Mouse (Mus musculus) heart, embryonic 12.5 days (tissue): ENCODE data around the gene F12. TPM values are rescaled to one million over a fixed set of nuclear protein-coding genes. Genes with fewer than 3 reads are reported as not detected.

Experiments
- ATAC-seq: fragments of 200-750 bp; cut with Nextera tagmentation; 2 replicates; pipeline ENCODE4 v1.8.0; 2017; ENCODE audit warnings: moderate TSS enrichment, moderate library complexity; ENCODE audit not compliant: insufficient number of reproducible peaks, low FRiP score
- H3K27ac ChIP-seq: fragments of 300-500 bp; sonication (generic); 2 replicates; pipeline ENCODE4 v1.5.1; 2016; ENCODE audit warnings: mild to moderate bottlenecking, moderate library complexity; ENCODE audit not compliant: poor library complexity, severe bottlenecking
- H3K27me3 ChIP-seq: fragments of 300-500 bp; sonication (generic); replicated peaks from 2 replicates; pipeline ENCODE4 v1.6.1; 2016; ENCODE audit warnings: mild to moderate bottlenecking, moderate library complexity
- H3K36me3 ChIP-seq: fragments of 300-500 bp; sonication (generic); 2 replicates; pipeline ENCODE4 v1.6.1; 2016; ENCODE audit warnings: mild to moderate bottlenecking, moderate library complexity
- H3K4me1 ChIP-seq: fragments of 300-500 bp; sonication (generic); replicated peaks from 2 replicates; pipeline ENCODE4 v1.6.1; 2016; ENCODE audit warnings: mild to moderate bottlenecking
- H3K4me2 ChIP-seq: fragments of 300-500 bp; sonication (generic); 2 replicates; pipeline ENCODE4 v1.6.1; 2016; ENCODE audit warnings: mild to moderate bottlenecking, moderate library complexity
- H3K4me3 ChIP-seq: fragments of 300-500 bp; sonication (generic); 2 replicates; pipeline ENCODE4 v1.5.1; 2016; ENCODE audit warnings: mild to moderate bottlenecking
- H3K9ac ChIP-seq: fragments of 300-500 bp; sonication (generic); 2 replicates; pipeline ENCODE4 v1.6.1; 2016; ENCODE audit warnings: mild to moderate bottlenecking, moderate library complexity
- H3K9me3 ChIP-seq: fragments of 300-500 bp; sonication (generic); replicated peaks from 2 replicates; pipeline ENCODE4 v1.6.1; 2016; ENCODE audit warnings: mild to moderate bottlenecking, moderate library complexity
- WGBS: fragments of 180-500 bp; shearing (Covaris S2); methylation state at CpG from one replicate; pipeline ENCODE4 v1.1.7; 2016; 5-methylcytosine and 5-hydroxymethylcytosine counted together
- polyA plus RNA-seq: library from polyadenylated mRNA; unstranded; fragments of >200 nt; fragmentation: Nextera tagmentation; extraction: Ambion mirVana; gene quantifications from 2 replicates; pipeline ENCODE4 v1.2.1, GENCODE M21; 2016

F12 gene
- polyA plus RNA-seq, 1 experiment from 2014 or later, result 0.96 TPM

DNA sequence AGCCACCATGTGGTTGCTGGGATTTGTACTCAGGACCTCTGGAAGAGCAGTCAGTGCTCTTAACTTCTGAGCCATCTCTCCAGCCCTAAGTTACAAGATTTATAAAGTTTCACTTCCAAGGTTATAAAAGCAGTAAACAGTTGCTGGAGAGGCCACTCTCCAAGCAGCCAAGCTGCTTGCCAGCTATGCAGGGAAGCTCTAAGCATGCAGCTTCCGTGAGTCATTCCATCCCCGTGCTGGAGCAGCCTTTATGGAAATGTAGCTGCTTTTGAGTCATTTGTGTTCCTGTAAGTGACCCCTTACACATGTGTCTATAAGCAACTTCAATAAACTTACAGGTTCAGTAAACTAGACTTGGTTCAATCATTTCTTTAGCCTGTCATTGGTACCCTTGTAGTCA lies 4.0 kb upstream of the F12 start:
- WGBS, result 73% methylated on average over 2 of the region's 2 CpGs
- no peak overlapping the region for H3K4me2 ChIP-seq
- ATAC-seq, result no peak
- H3K9me3 ChIP-seq, result peaks cover 11% of the 10 kb centered on the region
- H3K4me1 ChIP-seq, result no peaks in the 10 kb centered on the region
- no peak overlapping the region for H3K27ac ChIP-seq
- H3K9ac ChIP-seq, result no peak overlapping the region
- H3K27me3 ChIP-seq, result peaks cover 21% of the 10 kb centered on the region
- no peaks in the 10 kb centered on the region for H3K36me3 ChIP-seq
- no peak overlapping the region for H3K4me3 ChIP-seq

DNA sequence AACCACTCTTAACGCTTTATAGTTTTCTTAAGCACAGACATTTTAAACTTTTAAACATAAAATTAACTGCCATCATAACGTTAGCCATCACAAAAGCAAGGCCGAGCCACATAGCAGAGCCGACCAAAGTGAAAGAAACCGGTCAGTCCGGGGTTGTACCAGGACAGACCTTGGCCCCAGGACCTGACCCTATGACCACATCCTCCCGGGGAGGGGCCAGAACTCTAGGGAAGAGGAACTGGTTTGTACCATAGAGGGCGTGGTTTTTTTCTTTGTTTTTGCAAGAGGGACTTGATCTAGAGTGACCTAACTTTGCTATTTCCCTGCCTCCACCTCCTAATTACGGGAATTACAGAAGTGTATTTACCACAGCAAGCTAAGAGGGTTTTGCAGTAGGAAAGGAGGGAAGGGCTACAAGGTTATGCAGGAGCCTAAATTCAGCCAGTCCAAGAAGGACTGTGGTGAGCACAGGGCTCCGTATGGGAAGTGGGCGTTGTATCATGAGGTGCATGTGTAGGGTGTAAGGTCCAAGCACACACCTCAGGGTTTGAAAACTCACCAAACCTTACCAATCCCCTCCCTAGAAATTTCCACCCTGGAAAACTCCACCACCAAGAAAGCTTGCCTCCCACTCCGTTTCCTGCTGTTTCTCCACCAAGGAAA lies 2.8 kb upstream of the F12 start:
- Histone ChIP-seq H3K4me2 (no peak overlapping the region), H3K9ac (no peak overlapping the region), H3K4me1 (no peaks in the 10 kb centered on the region), H3K36me3 (no peaks in the 10 kb centered on the region), H3K4me3 (no peak overlapping the region), H3K9me3 (peaks cover 10% of the 10 kb centered on the region), H3K27me3 (peaks cover 21% of the 10 kb centered on the region), H3K27ac (no peak overlapping the region)
- no peak for ATAC-seq
- WGBS, result 64% methylated on average over 12 of the region's 12 CpGs

DNA sequence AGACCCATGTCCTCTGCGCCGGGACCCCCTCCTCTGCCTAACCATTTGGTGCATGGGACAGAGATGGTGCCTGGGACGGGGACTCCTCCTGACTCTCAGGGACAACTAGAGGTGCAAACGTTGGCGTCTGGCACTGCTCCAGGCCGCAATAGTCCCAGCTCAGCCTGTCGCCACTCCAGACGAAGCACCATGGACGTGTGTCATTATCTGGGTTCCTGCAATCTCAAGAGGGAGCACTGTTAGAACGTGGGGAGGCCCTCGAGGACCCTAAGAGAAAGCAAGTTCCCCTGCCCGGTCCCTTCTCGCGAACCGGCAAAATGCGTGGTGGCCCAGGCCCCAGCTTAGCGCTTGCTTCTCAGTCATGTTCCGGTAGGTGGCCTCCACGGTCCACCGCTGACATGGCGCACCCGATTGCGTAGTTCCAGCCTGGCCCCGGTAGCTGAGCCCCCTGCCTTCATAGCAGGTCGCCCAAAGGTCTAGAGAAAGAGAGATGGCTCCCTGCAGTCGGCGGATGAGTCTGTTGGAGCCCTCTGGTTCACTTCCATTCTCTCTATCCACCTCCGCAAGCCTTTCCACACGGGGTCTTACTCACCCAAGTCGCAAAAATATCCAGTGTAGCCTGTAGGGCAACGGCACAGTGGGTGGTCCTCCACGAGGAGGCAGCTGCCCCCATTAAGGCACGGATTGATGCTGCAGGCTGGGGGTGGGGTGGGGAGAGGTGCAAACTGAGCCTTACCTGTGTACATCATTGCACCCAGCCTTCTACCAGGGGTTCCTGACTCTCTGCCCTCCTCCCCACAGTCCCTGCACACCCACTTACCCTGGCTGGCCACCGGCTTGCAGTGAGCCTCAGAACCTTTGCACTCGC lies 5.4 kb downstream of the F12 start:
- Histone ChIP-seq H3K4me1 (peaks cover 9% of the 10 kb centered on the region; the same call in 1 of the 2 replicates), H3K27me3 (peaks cover 70% of the 10 kb centered on the region), H3K4me2 (peak overlapping the region; percentile 38), H3K36me3 (no peaks in the 10 kb centered on the region), H3K4me3 (peak overlapping the region; percentile 10; the same call in 1 of the 2 replicates), H3K9me3 (no peaks in the 10 kb centered on the region), H3K9ac (peak overlapping the region; percentile 26; the same call in 1 of the 2 replicates), H3K27ac (no peak overlapping the region)
- ATAC-seq, result peak; percentile 39; the same call in 1 of the 2 replicates
- WGBS, result 10% methylated on average over 35 of the region's 35 CpGs

DNA sequence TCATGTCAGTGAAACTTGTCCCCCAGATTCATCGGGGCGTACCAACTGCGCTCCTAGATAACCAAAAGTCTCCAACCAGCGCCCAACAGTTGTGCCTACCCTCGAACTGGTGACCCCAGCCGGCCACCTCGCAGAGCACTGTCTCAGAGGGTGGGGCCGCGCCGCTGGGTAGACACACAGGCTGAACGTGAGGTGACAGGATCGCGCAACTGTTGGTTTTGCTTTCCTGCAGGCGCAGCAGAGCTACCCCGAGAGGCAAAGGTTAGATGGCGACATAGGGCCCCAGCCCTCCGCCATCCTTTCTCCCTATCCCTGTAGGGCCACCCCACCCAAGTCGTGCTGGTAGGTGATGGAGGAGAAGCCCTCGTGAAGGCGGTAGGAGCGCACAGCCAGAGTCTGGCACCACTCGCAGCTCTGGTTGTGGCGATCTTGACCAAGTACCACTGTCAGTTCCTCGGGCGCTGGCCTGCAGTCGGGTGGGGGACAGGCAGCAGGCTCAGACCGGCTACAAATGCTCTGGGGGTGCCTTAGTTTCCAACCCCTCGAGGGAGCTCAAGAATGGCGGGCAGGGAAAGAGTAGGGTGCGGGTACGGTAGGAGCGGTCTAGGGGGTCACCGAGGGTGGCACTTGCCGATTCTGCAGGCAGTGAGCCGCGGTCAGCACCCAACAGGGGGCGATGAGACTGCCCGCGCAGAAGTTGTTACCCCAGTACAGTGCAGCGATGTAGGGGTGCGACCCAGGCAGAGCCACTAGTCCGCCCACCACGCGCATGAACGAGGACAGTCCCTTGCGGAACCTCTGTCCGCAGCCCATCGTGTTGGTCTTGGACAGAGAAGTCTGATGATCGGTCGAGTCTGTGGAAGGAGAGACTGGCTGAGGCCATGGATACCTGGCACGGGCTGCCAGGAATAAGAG lies 6.3 kb downstream of the F12 start:
- ATAC-seq, result no peak
- Histone ChIP-seq H3K27ac (no peak overlapping the region), H3K27me3 (peaks cover 65% of the 10 kb centered on the region), H3K9ac (no peak overlapping the region), H3K4me2 (peak overlapping the region; percentile 38), H3K4me1 (peaks cover 9% of the 10 kb centered on the region; the same call in 1 of the 2 replicates), H3K9me3 (no peaks in the 10 kb centered on the region), H3K4me3 (0 out of 2 replicates have a peak overlapping the region, but pooled peaks have one; percentile 10), H3K36me3 (no peaks in the 10 kb centered on the region)
- WGBS, result 22% methylated on average over 51 of the region's 51 CpGs

DNA sequence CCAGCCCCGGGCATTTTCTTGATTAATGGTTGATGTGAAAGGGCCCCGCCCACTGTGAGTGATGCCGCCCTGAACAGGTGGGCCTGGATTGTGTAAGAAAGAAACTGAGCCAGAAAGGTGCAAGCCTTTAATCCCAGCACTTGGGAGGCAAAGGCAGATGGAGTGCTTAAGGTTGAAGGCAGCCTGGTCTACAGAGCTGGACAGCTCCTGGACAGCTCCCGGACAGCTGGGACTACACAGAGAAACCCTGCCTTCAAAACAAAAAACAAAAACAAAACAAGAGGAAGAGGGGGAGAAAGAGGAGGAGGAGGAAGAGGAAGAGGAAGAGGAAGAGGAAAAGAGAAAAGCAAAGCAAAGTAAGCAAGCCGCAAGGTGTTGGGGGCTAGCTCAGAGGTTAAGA lies 7.5 kb downstream of the F12 start:
- Histone ChIP-seq H3K27ac (no peak overlapping the region), H3K27me3 (peaks cover 77% of the 10 kb centered on the region), H3K9ac (no peak overlapping the region), H3K4me3 (no peak overlapping the region), H3K4me1 (peaks cover 16% of the 10 kb centered on the region), H3K9me3 (no peaks in the 10 kb centered on the region), H3K4me2 (no peak overlapping the region), H3K36me3 (no peaks in the 10 kb centered on the region)
- no peak for ATAC-seq
- WGBS, result 73% methylated on average over 5 of the region's 5 CpGs

DNA sequence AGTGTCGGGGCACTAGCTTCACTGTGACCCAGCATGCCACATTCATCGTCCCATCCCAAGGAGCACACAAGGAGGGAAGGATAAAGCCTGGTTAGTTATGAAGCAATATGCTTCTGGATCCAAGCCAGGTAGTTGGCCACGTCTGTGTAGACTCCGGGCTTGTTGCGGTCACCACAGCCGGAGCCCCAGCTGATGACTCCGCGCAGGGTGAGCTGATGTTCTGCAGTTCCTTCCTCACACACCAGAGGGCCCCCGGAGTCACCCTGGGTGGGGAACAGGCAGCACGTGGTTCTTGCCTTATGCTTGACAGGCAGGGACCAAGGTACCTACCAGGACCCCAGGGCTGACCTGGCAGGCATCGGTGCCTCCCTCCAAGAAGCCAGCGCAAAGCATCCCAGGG lies 8.6 kb downstream of the F12 start:
- WGBS, result 13% methylated on average over 12 of the region's 12 CpGs
- no peak overlapping the region for H3K4me2 ChIP-seq
- ATAC-seq, result peak; percentile 63; the same call in 1 of the 2 replicates

DNA sequence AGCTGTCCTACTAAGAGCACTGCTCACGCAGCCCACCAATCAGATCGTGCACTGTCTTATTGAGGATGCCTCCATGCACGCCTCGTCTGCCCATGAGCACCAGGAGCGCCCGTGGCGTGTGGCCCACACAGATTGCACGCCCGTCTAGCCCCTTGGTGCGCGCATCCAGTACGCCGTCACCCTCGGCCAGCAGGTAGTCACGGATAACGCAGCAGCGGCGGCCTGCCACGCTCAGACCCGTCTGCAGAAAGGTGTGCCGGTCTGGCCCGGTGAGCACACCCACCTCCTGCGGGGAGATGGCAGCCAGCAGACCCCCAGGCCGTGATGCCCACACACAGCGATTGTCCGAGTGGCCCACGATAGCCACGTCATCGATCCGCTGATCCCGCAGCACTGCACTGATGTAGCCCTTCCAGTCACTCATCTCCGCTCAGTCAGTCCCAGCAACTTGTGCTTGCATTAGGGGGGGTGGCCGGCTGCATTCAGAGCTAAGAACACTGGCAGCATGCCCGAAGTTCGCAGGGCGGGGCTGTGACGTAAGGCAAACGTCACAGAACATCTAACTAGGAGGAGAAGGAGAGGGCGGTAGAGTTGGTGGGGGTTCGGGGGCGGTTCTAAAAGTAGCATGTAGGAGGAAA lies 11.7 kb downstream of the F12 start, which contains the start of gene Pfn3:
Gene Pfn3 (minus strand): TSS at position 490 of the 638 bp plus-strand sequence.
- Histone ChIP-seq H3K9me3 (no peaks in the 10 kb centered on the region), H3K36me3 (no peaks in the 10 kb centered on the region), H3K9ac (peak within 1 kb of the TSS; percentile 34; the same call in 1 of the 2 replicates), H3K4me3 (peak within 1 kb of the TSS; percentile 32), H3K27me3 (peaks cover 79% of the 10 kb centered on the region), H3K4me2 (peak within 1 kb of the TSS; percentile 63), H3K4me1 (peaks cover 7% of the 10 kb centered on the region), H3K27ac (no peak within 1 kb of the TSS)
- ATAC-seq, result no peak
- 13% methylated on average over 41 of the region's 41 CpGs for WGBS

More for the DNA sequence above, 8.6 kb downstream of the F12 start:
- Histone ChIP-seq H3K36me3 (no peaks in the 10 kb centered on the region), H3K9me3 (no peaks in the 10 kb centered on the region), H3K4me1 (peaks cover 16% of the 10 kb centered on the region), H3K9ac (no peak overlapping the region), H3K27me3 (peaks cover 84% of the 10 kb centered on the region), H3K4me3 (no peak overlapping the region), H3K27ac (no peak overlapping the region)

DNA sequence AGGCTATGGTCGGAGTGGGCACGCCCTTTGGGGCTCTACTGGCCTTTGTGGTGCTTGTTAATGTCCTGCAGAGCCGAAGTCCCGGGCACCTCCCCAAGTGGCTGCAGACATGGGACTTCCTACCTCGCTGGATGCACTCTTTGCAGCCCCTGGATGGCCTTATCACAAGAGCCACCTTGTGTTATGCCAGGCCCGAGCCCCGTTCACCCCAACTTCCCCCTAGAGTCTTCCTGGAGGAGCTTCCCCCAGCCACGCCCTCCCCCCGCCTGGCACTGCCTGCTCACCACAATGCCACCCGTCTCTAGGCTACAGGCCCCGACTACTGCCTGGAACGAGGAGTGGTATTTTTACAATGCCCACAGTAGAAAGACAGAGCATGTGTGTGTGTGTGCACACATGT lies 13.3 kb downstream of the F12 start:
- no peak for ATAC-seq
- Histone ChIP-seq H3K36me3 (no peaks in the 10 kb centered on the region), H3K4me3 (no peak overlapping the region), H3K27ac (no peak overlapping the region), H3K9me3 (no peaks in the 10 kb centered on the region), H3K4me1 (peaks cover 7% of the 10 kb centered on the region), H3K27me3 (peaks cover 77% of the 10 kb centered on the region), H3K4me2 (no peak overlapping the region), H3K9ac (no peak overlapping the region)
- 72% methylated on average over 12 of the region's 12 CpGs for WGBS

DNA sequence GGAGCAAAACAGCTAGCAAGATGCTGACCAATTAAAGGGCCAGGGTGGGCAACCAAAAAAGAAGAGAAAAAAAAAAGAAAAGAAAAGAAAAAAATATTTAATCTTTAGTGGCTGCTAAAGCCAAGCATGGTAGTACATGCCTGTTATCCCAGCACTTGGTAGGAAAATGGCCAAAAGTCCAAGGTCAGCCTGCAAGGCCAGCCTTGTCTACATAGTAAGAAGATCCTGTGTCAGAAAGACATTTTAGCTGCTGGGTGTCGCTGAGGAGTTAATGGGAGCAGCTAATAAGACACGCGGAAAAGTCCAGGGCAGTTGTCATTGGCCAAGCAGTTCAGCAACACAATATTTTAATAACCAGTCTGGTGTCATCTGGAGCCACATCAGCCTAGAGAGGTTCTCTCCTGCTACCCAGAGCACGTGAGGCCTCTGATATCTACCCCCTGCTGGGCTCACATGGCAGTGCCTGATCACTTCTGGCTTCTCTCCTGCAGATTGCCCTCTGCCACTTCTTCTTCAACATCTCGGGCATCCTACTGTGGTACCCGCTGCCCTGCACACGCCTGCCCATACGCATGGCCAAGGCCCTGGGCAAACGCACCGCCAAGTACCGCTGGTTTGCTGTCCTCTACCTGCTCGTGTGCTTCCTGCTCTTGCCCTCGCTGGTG lies 13.8 kb downstream of the F12 start:
- no peaks in the 10 kb centered on the region for H3K9me3 ChIP-seq
- ATAC-seq, result no peak
- WGBS, result 76% methylated on average over 13 of the region's 13 CpGs
- H3K36me3 ChIP-seq, result no peaks in the 10 kb centered on the region
- peaks cover 7% of the 10 kb centered on the region for H3K4me1 ChIP-seq
- no peak overlapping the region for H3K4me3 ChIP-seq
- peaks cover 77% of the 10 kb centered on the region for H3K27me3 ChIP-seq
- H3K9ac ChIP-seq, result no peak overlapping the region
- H3K4me2 ChIP-seq, result no peak overlapping the region
- no peak overlapping the region for H3K27ac ChIP-seq

DNA sequence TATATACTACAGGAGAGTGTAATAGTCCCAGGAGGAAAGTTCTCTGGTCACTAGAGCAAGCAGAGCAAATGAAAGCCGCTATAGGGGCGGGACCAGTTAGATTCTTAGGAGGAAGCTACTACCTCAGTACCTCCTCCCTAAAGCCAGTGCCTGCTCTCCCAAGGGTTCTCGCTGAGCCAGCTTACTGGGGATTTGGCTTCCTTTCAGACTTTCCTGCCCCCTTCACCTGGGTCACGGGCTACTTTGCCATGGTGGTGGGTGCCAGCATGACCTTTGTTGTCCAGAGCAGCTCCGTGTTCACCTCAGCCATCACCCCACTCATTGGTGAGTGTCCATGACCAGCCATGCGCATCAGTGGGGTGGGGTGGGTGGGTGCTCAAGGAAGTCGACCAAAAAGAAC lies 14.8 kb downstream of the F12 start:
- ATAC-seq, result no peak
- 67% methylated on average over 7 of the region's 7 CpGs for WGBS
- Histone ChIP-seq H3K9me3 (no peaks in the 10 kb centered on the region), H3K4me1 (peaks cover 7% of the 10 kb centered on the region), H3K27me3 (peaks cover 77% of the 10 kb centered on the region), H3K4me3 (no peak overlapping the region), H3K9ac (no peak overlapping the region), H3K36me3 (no peaks in the 10 kb centered on the region), H3K4me2 (no peak overlapping the region), H3K27ac (no peak overlapping the region)
